Mouse (Mus musculus) ES-E14 (cell line): ENCODE results near the gene Il12a. TPM values are rescaled to one million over a fixed set of nuclear protein-coding genes. Genes with fewer than 3 reads are reported as not detected.

Experiments
- DNase-seq: peaks from one replicate; pipeline ENCODE4 v3.0.0-alpha.2; 2013; ENCODE audit warnings: low read depth, low spot score
- H3K27ac ChIP-seq: 2 replicates; pipeline ENCODE4 v1.5.1; 2012; ENCODE audit warnings: low read depth, mild to moderate bottlenecking, low read length, moderate library complexity, mixed read lengths; ENCODE audit not compliant: poor library complexity, insufficient read depth, severe bottlenecking
- H3K36me3 ChIP-seq: 2 replicates; pipeline ENCODE4 v1.6.1; 2012; ENCODE audit warnings: mild to moderate bottlenecking, low read length, moderate library complexity, mixed read lengths; ENCODE audit not compliant: control insufficient read depth, poor library complexity, insufficient read depth, severe bottlenecking
- H3K4me1 ChIP-seq, 2 experiments: fragments of 150-350 bp in 1 of 2; sonication (generic) in 1 of 2; 2 replicates each; pipeline ENCODE4 v1.6.1; 2012; ENCODE audit warnings: low read length in 2 of 2, mild to moderate bottlenecking in 1 of 2, mixed read lengths in 1 of 2; ENCODE audit not compliant: control insufficient read depth in 2 of 2, insufficient read depth in 2 of 2, poor library complexity in 1 of 2
- H3K4me3 ChIP-seq, 2 experiments: fragments of 150-350 bp in 1 of 2; sonication (generic) in 1 of 2; 2 replicates each; pipeline ENCODE4 v1.5.1; 2012; ENCODE audit warnings: low read length in 2 of 2, low read depth in 1 of 2, mild to moderate bottlenecking in 1 of 2, mixed read lengths in 1 of 2; ENCODE audit not compliant: insufficient read depth in 1 of 2, poor library complexity in 1 of 2, severe bottlenecking in 1 of 2
- H3K9ac ChIP-seq: 2 replicates; pipeline ENCODE4 v1.6.1; 2012; ENCODE audit warnings: low read depth, mild to moderate bottlenecking, low read length, mixed read lengths; ENCODE audit not compliant: poor library complexity, insufficient read depth, severe bottlenecking
- H3K9me3 ChIP-seq: fragments of 150-350 bp; sonication (generic); 2 replicates; pipeline ENCODE4 v1.6.1; 2012; ENCODE audit warnings: low read depth, mild to moderate bottlenecking, low read length; ENCODE audit not compliant: control insufficient read depth, insufficient read depth
- CHD2 ChIP-seq: IDR thresholded peaks from 2 replicates; pipeline ENCODE4 v1.6.1; 2014; ENCODE audit warnings: mild to moderate bottlenecking, low read depth, low read length, inconsistent platforms
- HCFC1 ChIP-seq: IDR thresholded peaks from 2 replicates; pipeline ENCODE4 v1.6.1; 2012; ENCODE audit warnings: low read length, inconsistent platforms, borderline replicate concordance; ENCODE audit not compliant: insufficient read depth
- MAFK ChIP-seq: IDR thresholded peaks from 2 replicates; pipeline ENCODE4 v1.6.1; 2014; ENCODE audit warnings: mild to moderate bottlenecking, low read depth, low read length, inconsistent platforms; ENCODE audit not compliant: insufficient read depth
- ZC3H11A ChIP-seq: IDR thresholded peaks from 2 replicates; pipeline ENCODE4 v1.6.1; 2012; ENCODE audit warnings: low read depth, mild to moderate bottlenecking, inconsistent platforms, low read length, borderline replicate concordance
- ZNF384 ChIP-seq: IDR thresholded peaks from 2 replicates; pipeline ENCODE4 v1.6.1; 2012; ENCODE audit warnings: low read depth, low read length, inconsistent platforms
- in situ Hi-C, 2 experiments: fragments of 600-800 bp; cut with MboI; formaldehyde crosslinking; loops; one replicate each; pipeline ENCODE4 v1.15.1; 2025; ENCODE audit warnings: low sequenced_read_pairs in 2 of 2, inconsistent platforms in 1 of 2; ENCODE audit not compliant: unreplicated experiment in 2 of 2
- total RNA-seq: library from RNA; depleted of rRNA; stranded (reverse); fragments of 300-350 nt; gene quantifications from 2 replicates; pipeline ENCODE4 v1.2.3, GENCODE M21; 2012

The Il12a gene
- total RNA-seq, 1 experiment = not detected

DNA sequence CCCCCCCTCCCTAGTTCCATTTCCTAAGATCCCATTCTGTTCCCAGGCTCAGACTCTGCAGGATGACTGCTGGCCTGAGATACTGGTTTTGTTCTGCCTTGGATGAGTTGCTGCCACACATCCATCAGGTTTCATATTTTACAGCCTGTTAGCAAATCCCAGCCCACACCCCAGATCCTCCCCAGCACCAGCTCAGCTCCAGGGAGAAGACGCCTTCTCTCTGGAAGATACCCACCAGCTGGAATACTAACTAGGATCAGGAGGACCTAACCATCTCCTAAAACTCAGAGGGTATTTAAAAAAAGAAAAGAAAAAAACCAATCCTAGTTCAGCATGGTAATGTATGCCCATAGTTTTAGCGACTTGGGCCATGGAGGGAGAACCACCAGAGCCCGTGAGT is 40.2 kb upstream of the Il12a start:
- no peak for DNase-seq
- TF ChIP-seq MAFK (no peak), CHD2 (no peak), ZC3H11A (no peak), ZNF384 (no peak), HCFC1 (no peak)
- no peak overlapping the region for H3K4me3 ChIP-seq
- no peak overlapping the region for H3K9ac ChIP-seq
- H3K4me1 ChIP-seq = no peaks in the 10 kb centered on the region
- H3K27ac ChIP-seq = no peak overlapping the region
- no peaks in the 10 kb centered on the region for H3K9me3 ChIP-seq
- in situ Hi-C loops = no loop called here
- no peaks in the 10 kb centered on the region for H3K36me3 ChIP-seq

DNA sequence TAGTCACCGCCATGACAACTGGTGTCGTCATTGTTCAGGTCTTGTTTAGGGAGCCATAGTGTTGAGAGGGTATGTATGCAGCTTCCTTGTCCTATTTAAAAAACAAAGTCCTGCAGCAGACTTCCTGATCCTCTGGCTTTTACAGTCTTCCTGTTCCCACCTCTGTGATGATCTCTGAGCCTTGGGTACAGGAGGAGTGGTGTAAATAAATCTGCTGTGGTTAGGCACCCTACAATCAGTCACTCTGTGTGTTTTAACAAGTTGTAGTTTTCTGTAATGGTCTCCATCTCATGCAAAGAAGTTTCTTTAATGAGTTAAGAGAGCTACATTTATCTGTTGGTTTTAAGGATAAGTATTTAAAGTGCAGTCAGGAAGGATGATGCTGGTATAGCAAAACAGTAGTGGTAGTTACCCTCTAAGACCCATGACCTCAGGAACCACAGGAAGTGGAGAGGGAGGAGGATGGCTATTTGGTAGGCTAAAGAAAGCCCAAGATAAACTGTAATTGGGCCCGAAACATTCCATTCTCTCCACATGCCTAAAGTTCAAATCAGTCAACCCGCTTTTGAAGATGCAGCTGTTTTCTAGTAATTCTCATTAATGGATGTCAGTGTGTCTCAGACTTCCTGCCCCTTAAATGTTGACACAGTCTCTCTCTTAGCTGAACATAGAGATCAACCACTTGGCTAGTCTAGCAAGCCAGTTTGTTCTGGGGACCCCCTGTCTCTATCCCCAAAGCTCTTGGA is 33.7 kb upstream of the Il12a start:
- TF ChIP-seq HCFC1 = no peak
- TF ChIP-seq ZNF384 = no peak
- TF ChIP-seq ZC3H11A = no peak
- no peak for TF ChIP-seq CHD2
- TF ChIP-seq MAFK = no peak
- no peak overlapping the region for H3K27ac ChIP-seq
- no peaks in the 10 kb centered on the region for H3K9me3 ChIP-seq
- H3K4me3 ChIP-seq = no peak overlapping the region
- H3K36me3 ChIP-seq = no peaks in the 10 kb centered on the region
- in situ Hi-C loops = no loop called here
- DNase-seq = no peak
- no peaks in the 10 kb centered on the region for H3K4me1 ChIP-seq
- no peak overlapping the region for H3K9ac ChIP-seq

DNA sequence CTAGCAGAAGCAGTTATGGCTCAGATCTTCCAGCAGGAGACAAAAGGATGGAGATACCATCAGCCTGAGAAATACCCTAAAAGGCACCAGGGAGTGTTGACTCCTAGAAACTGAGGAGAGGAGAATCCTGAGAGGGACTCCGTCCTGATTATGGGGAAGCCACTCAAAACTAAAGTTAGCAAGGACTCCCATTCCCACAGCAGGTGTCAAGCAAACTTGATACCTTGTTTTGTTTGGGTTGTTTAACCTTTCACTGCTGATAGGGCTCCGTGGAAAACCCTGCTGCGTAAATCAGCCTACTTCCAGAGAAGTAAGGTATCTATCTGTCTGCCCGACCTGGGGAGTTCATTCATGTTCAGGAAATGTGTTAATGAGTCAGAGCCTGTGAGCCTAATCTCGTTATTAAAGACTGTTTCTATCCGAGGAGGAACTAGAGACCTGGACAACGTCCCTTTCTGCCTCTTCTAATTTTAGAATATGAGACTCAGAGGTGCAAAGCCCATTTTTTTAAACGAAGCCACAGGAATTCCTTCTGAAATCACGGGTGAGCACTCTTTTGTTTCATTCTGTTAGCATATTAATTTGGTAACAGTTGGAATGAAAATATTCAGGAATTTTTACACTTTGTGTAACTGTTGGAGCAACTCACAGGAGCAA is 32.7 kb upstream of the Il12a start:
- Histone ChIP-seq H3K36me3 (no peaks in the 10 kb centered on the region), H3K4me3 (no peak overlapping the region), H3K4me1 (no peaks in the 10 kb centered on the region), H3K27ac (no peak overlapping the region), H3K9me3 (no peaks in the 10 kb centered on the region), H3K9ac (no peak overlapping the region)
- no peak for DNase-seq
- in situ Hi-C loops = no loop called here
- TF ChIP-seq HCFC1 = no peak
- TF ChIP-seq ZC3H11A = no peak
- no peak for TF ChIP-seq ZNF384
- no peak for TF ChIP-seq MAFK
- no peak for TF ChIP-seq CHD2

DNA sequence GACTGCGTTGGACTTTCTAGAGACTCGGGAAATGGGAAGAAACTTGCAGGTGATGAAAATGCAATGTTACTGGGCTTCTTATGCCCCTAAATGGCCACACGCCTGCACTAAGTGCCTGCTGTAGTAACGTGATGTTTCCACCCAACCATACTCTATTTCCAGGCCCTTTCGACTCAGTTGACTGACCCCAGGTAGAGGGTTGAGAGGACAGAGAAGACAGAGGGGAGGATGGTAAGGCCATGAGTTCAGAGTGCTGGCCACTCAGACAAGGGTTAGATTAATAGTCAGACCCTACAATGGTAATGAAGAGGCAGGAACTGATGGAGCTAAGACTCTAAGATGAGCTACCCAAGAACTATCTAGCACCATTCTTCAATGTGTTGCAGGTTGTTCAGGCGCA is 30.4 kb upstream of the Il12a start:
- Histone ChIP-seq H3K9me3 (no peaks in the 10 kb centered on the region), H3K4me1 (no peaks in the 10 kb centered on the region), H3K4me3 (no peak overlapping the region), H3K36me3 (no peaks in the 10 kb centered on the region), H3K27ac (no peak overlapping the region), H3K9ac (no peak overlapping the region)
- in situ Hi-C loops = no loop called here
- TF ChIP-seq HCFC1 (no peak), ZNF384 (no peak), MAFK (no peak), ZC3H11A (no peak), CHD2 (no peak)
- no peak for DNase-seq
